Mouse (Mus musculus) intestine, postnatal 0 days (tissue): ENCODE results near the gene Anp32a. TPM values are rescaled to one million over a fixed set of nuclear protein-coding genes. Genes with fewer than 3 reads are reported as not detected.

Source experiments
- ATAC-seq: fragments of 200-750 bp; cut with Nextera tagmentation; 2 replicates; pipeline ENCODE4 v1.8.0; 2017; ENCODE audit warnings: mild to moderate bottlenecking, moderate TSS enrichment, moderate library complexity
- H3K27ac ChIP-seq: fragments of 300-500 bp; sonication (generic); 2 replicates; pipeline ENCODE4 v1.5.1; 2014; ENCODE audit warnings: mild to moderate bottlenecking, low read depth, low read length, moderate library complexity
- H3K27me3 ChIP-seq: fragments of 300-500 bp; sonication (generic); replicated peaks from 2 replicates; pipeline ENCODE4 v1.6.1; 2014; ENCODE audit warnings: low read length, mixed read lengths; ENCODE audit not compliant: control insufficient read depth, insufficient read depth
- H3K36me3 ChIP-seq: fragments of 300-500 bp; sonication (generic); 2 replicates; pipeline ENCODE4 v1.6.1; 2014; ENCODE audit warnings: mild to moderate bottlenecking, moderate library complexity; ENCODE audit not compliant: control insufficient read depth, insufficient read depth
- H3K4me1 ChIP-seq: fragments of 300-500 bp; sonication (generic); replicated peaks from 2 replicates; pipeline ENCODE4 v1.6.1; 2014; ENCODE audit warnings: antibody characterized with exemption, low read length, mixed read lengths; ENCODE audit not compliant: control insufficient read depth, insufficient read depth
- H3K4me2 ChIP-seq: fragments of 300-500 bp; sonication (generic); replicated peaks from 2 replicates; pipeline ENCODE4 v1.6.1; 2014; ENCODE audit warnings: low read depth, mild to moderate bottlenecking, moderate library complexity
- H3K4me3 ChIP-seq: fragments of 300-500 bp; sonication (generic); 2 replicates; pipeline ENCODE4 v1.5.1; 2014; ENCODE audit warnings: low read depth, low read length
- H3K9ac ChIP-seq: fragments of 300-500 bp; sonication (generic); 2 replicates; pipeline ENCODE4 v1.6.1; 2014; ENCODE audit warnings: mild to moderate bottlenecking, low read depth, low read length
- H3K9me3 ChIP-seq: fragments of 300-500 bp; sonication (generic); 2 replicates; pipeline ENCODE4 v1.6.1; 2016; ENCODE audit warnings: mixed run types; ENCODE audit not compliant: control insufficient read depth
- CTCF ChIP-seq: sonication (generic); IDR thresholded peaks from 2 replicates; pipeline ENCODE4 v1.5.1; 2016; ENCODE audit warnings: low read depth, mild to moderate bottlenecking, control low read depth, antibody characterized with exemption, moderate library complexity
- WGBS: fragments of 180-500 bp; shearing (Covaris S2); extraction: QIAGEN DNeasy Blood & Tissue Kit; methylation state at CpG from one replicate; pipeline ENCODE4 v1.1.7; 2014; 5-methylcytosine and 5-hydroxymethylcytosine counted together
- polyA plus RNA-seq: library from polyadenylated mRNA; unstranded; fragments of >200 nt; fragmentation: Nextera tagmentation; extraction: Ambion mirVana; gene quantifications from 2 replicates; pipeline ENCODE4 v1.2.1, GENCODE M21; 2015

The Anp32a gene
- polyA plus RNA-seq, 1 experiment from 2014 or later = 57.4 TPM

- TF ChIP-seq CTCF = no peak
- no peak for ATAC-seq
- WGBS = under 1% methylated on average over 52 of the region's 54 CpGs
- no peaks in the 10 kb centered on the region for H3K27me3 ChIP-seq
- H3K9ac ChIP-seq = peak overlapping the region; percentile 96
- no peaks in the 10 kb centered on the region for H3K9me3 ChIP-seq
- peaks cover 7% of the 10 kb centered on the region; the same call in 1 of the 2 replicates for H3K4me1 ChIP-seq
- peak overlapping the region; percentile 56 for H3K4me3 ChIP-seq
- peak overlapping the region; percentile 99 for H3K27ac ChIP-seq
- H3K4me2 ChIP-seq = peak overlapping the region; percentile 92
- H3K36me3 ChIP-seq = no peaks in the 10 kb centered on the region
Measured at GRCm38 (mm10) chr9:62341701-62342440, 778 bp downstream of the Anp32a start.

- peak overlapping the region; percentile 96 for H3K9ac ChIP-seq
- WGBS = under 1% methylated on average over 48 of the region's 48 CpGs
- ATAC-seq = no peak
Measured at GRCm38 (mm10) chr9:62342441-62343191, 1.5 kb downstream of the Anp32a start.

GRCm38 (mm10) chr9:62343192-62343903, 2.3 kb downstream of the Anp32a start:
- Histone ChIP-seq H3K36me3 (no peaks in the 10 kb centered on the region), H3K9me3 (no peaks in the 10 kb centered on the region), H3K27me3 (no peaks in the 10 kb centered on the region), H3K9ac (peak overlapping the region; percentile 96), H3K4me1 (peaks cover 7% of the 10 kb centered on the region; the same call in 1 of the 2 replicates), H3K27ac (peak overlapping the region; percentile 99), H3K4me3 (peak overlapping the region; percentile 56), H3K4me2 (peak overlapping the region; percentile 92)
- under 1% methylated on average over 50 of the region's 56 CpGs for WGBS
- no peak for TF ChIP-seq CTCF
- ATAC-seq = peak; percentile 42

More at GRCm38 (mm10) chr9:62342441-62343191, 1.5 kb downstream of the Anp32a start:
- Histone ChIP-seq H3K27ac (peak overlapping the region; percentile 99), H3K36me3 (no peaks in the 10 kb centered on the region), H3K9me3 (no peaks in the 10 kb centered on the region), H3K4me2 (peak overlapping the region; percentile 92), H3K4me3 (peak overlapping the region; percentile 56), H3K4me1 (peaks cover 7% of the 10 kb centered on the region; the same call in 1 of the 2 replicates), H3K27me3 (no peaks in the 10 kb centered on the region)
- no peak for TF ChIP-seq CTCF

- peak; percentile 32 for ATAC-seq
- no peaks in the 10 kb centered on the region for H3K36me3 ChIP-seq
- H3K4me2 ChIP-seq = peak overlapping the region; percentile 92
- TF ChIP-seq CTCF = peak; percentile 35
- H3K4me1 ChIP-seq = peaks cover 7% of the 10 kb centered on the region; the same call in 1 of the 2 replicates
- under 1% methylated on average over 49 of the region's 52 CpGs for WGBS
- H3K9ac ChIP-seq = peak overlapping the region; percentile 96
- peak overlapping the region; percentile 99 for H3K27ac ChIP-seq
- no peaks in the 10 kb centered on the region for H3K27me3 ChIP-seq
- H3K9me3 ChIP-seq = no peaks in the 10 kb centered on the region
- peak overlapping the region; percentile 56 for H3K4me3 ChIP-seq
Measured at GRCm38 (mm10) chr9:62343904-62344491, 2.9 kb downstream of the Anp32a start.

GRCm38 (mm10) chr9:62344545-62344944, 3.5 kb downstream of the Anp32a start:
- H3K27ac ChIP-seq = peak overlapping the region; percentile 99
- no peaks in the 10 kb centered on the region for H3K9me3 ChIP-seq
- no peaks in the 10 kb centered on the region for H3K36me3 ChIP-seq
- peak overlapping the region; percentile 92 for H3K4me2 ChIP-seq
- TF ChIP-seq CTCF = no peak
- no peaks in the 10 kb centered on the region for H3K27me3 ChIP-seq
- ATAC-seq = peak; percentile 34
- H3K4me3 ChIP-seq = peak overlapping the region; percentile 56
- 0% methylated on average over 22 of the region's 26 CpGs for WGBS
- peak overlapping the region; percentile 96 for H3K9ac ChIP-seq
- peaks cover 7% of the 10 kb centered on the region; the same call in 1 of the 2 replicates for H3K4me1 ChIP-seq
